Mouse (Mus musculus) kidney, adult 2 months (tissue): ENCODE measurements at regions not wholly inside any gene's neighbourhood (a gene's known extent, or its start where the extent isn't known, plus 50 kb on each side); places are given as distances from the start of the nearest gene placed in this dataset.

Source experiments
- CTCF ChIP-seq: fragments of 200-500 bp; conservative IDR thresholded peaks from 2 replicates; pipeline ENCODE4 v1.5.1; 2011; ENCODE audit warnings: low read depth, mild to moderate bottlenecking, control low read depth, low read length, moderate library complexity, mixed read lengths; ENCODE audit not compliant: insufficient read depth, insufficient read length
- POLR2A ChIP-seq: fragments of 200-500 bp; IDR thresholded peaks from one replicate; pipeline ENCODE4 v1.6.1; 2011; ENCODE audit warnings: low read depth, low read length, control low read depth

DNA sequence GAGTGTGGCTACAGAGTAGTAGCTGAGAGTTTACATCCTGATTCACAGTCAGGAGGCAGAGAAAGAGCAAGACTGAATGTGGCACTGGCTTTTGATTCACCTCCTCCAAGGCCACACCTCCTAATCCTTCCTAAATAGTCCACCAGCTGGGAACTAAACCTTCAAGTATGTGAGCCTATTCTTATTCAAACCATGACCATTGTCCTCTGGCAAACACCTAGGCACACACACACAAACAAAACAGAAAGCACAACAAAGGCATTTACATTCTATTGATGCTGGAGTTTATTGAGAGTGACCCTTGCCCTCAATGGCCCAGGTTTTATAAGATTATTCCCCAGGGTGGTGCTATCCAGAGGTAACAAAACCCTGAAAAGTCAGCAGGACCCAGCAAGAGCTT, 235.4 kb upstream of the Dynlrb2 start:
- TF ChIP-seq CTCF: no peak
- TF ChIP-seq POLR2A: no peak
